Mouse (Mus musculus) frontal cortex, postnatal 36 days (tissue): Measurements from ENCODE around the gene Dok1.

Experiments
- DNase-seq, 2 experiments: peaks; one replicate each; pipeline ENCODE4 v3.0.0; 2022; ENCODE audit warnings: low spot score in 2 of 2

Gene Dok1

DNA sequence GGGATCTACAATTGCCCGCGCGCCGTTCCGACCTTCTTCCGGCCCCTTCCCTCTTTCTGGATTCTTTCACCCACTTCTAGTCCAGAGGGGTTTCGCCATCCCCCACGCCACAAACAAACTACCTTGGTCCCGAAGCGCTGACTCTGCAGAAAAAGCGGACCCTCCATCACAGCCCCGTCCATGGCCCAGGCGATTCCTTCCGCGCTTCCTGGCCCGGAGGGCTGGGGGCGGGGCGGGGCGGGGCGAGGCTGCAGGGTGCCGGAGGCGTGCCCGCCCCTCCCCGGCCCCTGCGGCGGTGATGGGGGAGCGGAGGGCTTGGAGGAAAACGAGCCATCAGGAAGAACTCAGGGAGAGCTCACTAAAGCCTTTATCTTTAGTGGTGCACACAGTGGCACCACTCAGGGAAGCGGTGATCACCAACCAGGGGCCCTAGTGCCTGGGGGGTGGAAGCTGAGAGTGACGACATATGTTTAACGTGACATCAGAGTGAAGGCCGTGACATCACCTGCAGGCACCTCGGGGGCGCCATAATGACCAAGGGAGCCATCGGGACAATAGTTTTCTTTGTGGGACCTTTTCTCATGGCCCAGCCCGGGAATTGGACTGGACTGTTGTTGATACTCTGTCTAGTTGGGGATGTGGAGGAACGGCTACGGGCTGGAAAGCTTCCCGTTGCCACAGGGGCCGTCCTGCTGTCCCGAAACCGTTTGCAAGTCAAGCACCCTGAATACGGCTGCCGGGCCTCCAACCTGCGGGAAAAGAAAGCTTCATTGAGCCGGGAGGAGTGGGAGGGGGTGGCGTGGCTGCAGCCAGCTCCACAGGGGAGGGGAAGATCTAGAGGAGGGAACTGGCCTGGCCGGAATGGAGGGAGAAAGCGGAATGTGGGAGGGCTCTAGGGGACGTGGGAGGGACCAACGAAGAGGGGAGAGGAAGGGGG is at the start of gene Dok1, which contains the start of gene Loxl3:
Dok1 (minus strand) TSS at position 223 of the 937 bp plus-strand sequence.
Loxl3 (plus strand) TSS at position 925 of the 937 bp plus-strand sequence.
- DNase-seq, result no peak

DNA sequence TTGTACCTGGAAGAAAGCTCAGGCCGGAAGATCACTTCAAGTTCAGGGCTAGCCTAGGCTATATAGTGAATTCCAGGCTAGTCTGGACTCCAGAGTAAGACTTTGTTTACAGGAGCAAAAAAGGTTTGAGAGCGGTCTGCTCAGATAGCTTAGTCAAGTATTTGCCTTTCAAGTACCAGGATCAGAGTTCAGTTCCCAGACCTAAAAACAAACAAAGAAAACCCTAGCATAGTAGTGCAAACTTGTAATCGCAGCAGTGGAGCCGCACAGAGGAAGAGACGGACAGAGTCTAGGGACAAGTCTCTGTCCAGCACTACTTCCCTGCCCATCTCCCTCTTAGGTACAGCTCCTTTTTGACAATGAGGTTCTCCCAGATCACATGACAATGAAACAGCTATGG is 46.9 kb upstream of the Dok1 start:
- DNase-seq, result no peak

DNA sequence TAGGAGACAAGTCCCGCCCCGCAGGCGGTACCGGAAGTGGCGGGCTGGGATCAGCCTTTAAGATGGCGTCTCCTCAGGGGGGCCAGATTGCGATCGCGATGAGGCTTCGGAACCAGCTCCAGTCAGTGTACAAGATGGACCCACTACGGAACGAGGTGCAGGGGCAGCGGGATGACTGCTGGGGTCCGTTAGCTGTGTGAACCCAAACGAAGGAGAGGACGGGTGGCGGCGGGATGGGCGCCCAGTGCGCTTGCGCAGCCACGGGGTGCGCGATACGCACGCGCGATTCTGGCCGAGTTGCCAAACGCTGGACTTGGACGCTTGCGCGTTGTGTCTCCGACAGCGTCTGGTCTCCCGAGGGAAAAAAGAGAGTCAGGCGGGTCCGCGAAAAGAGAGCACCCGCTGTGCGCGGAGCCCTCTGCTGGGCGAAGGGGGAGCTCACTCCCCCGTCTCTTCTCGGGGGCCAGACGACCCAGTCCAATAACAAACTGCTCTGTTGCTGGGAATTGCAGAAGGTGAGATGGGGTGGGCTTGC is 45.1 kb upstream of the Dok1 start:
- DNase-seq, result peak; percentile 99 to 100

DNA sequence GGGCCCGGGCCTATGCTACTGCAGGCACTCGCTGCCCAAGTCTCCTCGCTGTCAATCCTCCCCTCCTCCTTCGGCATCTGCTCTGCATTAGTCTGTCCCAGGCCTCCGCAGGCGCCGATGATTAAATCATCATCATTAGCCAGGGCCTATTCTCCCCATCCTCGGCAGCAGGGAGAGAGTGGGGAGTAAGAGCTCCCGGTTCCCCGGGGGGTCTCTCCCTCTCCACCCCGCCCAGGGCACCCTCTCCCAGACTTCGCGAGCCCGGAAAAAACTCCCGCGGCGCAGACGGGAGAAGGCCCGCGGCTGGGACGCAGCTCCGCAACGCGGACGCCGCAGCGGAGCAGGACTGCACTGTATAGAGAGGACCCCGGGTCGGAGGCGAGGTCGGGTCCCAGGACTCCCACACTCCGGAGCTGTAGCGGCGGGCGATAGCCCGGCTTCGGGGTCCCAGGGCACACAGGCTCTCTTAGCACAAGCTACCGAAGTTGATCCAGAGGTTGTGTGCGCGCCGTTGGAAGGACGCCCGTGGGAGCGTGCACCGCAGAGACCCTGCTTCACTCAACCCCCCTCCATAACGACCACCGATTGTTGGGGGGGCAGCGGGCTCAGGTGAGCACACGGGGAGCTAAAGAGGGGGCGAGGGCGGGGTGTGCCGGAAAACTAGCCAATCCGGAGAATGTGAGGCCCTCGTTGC is 44.5 kb upstream of the Dok1 start, which contains the start of gene Pcgf1:
Pcgf1 (plus strand) TSS at position 240 of the 694 bp plus-strand sequence.
- DNase-seq, result peak in 1 of 2 experiments; percentile 43

DNA sequence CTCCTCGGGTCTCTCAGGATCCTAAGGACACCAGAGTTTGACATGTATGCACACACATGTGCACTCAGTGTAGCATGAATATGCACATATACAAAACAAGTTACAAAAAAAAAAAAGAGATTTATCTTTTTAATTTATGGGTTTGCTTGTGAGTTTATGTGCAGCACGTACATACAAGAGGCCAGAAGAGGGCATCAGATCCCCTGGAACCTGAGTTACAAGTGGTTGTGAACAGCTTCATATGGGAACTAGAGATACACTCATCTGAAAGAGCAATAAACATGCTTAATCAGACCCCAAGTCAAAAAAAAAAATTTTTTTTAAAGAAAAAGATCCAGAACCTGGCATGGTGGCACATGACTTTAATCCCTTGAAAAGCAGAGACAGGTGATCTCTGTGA is 41.7 kb upstream of the Dok1 start:
- no peak for DNase-seq

DNA sequence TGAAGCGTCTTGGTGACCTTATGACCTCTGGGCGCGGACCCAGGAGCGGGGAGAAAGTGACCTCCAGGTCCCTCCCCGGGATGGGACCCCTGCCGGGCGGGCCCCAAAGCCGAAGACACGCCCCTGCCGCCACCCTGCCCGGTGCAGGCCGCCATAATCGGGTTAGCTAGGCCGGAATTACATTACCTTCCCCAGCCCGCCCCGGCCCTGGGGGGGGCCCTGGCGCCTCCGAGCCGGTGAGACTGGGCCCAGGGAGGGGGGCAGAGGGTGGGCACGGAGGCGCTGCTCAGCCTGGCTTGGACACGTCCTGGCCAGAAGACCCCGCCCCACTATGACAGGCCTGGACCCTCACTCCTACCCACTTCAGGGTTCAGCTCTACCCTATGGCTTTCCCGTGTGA is 37.9 kb upstream of the Dok1 start:
- DNase-seq, result no peak

DNA sequence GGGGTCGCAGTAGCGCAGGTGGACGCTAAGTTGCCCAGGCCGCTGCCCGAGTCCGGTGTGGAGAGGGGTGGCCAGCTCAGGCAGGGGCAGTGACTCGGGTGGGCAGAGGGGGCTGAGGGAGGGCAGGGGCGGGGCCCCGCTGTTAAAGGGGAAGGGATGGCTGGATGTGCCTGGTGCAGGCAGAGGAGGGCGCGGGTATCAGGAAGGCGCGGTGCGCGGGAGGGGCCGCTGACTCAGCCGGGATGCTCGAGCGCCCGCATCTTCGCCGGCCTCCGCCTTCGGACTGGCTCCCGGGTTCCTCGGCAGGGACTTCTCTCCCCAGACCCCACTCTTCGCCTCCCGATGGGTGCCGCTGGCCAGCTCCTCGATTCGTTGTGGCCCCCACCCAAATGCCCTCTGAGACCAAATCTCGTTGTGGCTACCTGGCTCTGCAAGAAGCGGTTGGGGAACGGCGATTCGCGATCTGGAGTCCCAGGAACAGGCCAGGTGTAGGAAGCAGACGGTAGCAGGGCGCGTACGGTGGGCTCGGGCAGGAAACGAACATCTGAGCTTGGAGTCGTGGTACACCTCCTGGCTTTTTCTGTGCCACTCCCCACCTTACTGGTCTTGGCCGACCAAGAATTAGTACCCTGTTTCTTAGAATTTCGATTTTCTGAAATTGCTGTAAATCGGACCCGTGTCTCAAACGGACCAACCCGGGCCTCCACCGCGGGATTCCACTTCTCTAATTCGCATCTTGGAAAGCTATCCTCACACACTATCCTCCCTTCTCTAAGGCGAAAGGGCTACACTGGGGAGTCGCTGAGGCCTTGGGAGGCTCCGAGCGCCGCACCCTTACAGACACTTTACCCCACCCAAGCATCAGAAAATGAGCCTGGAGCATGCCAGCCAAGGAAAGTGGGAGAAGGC is 37.3 kb upstream of the Dok1 start:
- peak; percentile 38 to 63 for DNase-seq

DNA sequence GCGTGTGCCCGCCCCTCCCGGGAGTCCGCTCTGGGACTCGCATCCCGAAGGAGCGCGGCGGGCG is 36.8 kb upstream of the Dok1 start, which contains the start of gene Tlx2:
Tlx2 (minus strand) TSS at position 47 of the 64 bp plus-strand sequence.
- DNase-seq, result no peak

DNA sequence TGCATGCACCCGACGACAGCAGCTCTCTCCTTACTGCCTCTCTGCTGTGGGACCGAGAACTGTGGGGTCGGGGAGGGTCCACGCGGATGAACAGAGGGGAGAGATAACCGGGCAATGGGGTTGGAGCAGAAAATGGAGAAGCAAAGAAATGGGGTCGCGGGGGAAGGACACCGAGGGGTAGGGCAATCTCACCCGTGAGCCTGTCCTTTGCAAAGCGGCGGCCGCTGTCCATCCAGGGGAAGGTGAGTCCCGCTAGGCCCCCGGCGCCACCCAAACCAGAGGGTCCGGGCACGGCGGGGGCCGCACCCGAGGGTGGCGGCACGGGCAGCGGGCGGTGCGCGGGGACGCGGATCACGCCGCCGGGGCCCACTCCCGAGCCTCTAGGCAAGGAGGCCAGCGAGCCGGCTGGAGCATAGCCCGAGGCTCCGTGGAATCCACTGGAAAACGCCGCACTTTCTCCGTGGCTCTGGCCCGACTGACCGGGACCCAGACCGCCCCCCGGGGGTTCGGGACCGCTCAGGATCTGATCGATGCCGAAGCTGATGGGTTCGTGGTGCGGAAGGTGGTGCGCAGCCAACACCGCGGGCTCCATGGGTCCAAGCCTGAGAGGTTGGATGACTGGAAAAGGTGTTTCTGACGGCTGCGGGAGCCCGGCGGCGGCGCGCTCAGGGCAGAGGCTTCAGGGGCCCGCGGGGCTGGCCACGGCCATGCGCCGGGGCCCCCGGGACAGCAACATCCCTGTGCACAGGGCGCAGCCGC is 36.4 kb upstream of the Dok1 start:
- DNase-seq, result no peak

DNA sequence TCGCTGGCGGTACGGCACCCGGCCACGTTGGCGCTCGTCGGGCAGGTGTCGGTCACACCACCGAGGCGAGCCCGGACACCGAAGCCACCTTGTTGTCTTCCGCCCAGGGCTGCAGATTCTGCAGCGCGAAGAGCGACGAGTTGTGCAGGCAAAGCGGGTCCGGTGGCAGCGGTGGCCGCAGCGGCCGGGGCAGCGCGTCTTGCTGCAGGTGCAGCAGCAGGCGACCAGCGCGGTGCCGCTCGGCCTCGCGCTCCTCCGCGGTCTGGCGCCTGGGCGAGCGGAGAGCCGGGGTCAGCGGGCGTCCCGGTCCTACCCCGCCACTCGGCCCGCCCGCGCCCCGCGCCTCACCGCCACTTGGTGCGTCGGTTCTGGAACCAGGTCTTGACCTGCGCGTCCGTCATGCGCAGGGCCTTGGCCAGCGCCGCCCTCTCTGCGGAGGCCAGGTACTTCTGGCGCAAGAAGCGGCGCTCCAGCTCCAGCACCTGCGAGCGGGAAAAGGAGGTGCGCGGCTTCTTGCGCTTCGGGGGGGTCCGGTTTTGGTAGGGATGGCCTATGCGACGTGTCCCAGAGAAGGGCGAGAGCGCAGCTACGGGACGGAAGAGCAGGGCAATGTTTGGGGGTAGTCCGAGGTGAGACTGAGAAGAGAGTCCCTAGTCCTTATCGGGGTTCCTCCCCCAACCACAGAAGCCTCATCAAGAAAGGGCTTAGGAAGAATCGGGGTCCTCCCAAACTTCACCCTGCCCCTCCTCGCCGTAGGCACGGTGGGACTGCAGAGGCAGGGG is 35.6 kb upstream of the Dok1 start:
- DNase-seq, result no peak

DNA sequence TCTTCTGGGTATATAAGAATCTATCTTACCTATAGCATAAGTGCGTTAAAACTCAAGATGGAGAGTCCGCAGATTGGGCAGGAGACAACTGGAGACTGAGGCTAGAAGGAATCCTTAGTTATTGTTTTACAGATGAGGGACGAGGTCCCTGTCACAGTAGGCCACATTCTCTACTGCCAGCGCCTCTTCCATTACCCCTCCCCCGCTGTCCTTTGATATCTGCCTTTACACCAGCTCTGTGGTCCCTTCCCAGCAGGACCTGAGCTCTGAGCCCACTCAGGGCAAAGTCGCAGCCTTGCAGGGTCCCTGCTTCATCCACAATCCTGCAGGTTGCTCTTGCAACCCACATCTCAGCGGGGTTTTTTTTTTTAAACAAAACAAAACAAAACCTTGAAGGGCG is 35.0 kb upstream of the Dok1 start:
- DNase-seq, result no peak

DNA sequence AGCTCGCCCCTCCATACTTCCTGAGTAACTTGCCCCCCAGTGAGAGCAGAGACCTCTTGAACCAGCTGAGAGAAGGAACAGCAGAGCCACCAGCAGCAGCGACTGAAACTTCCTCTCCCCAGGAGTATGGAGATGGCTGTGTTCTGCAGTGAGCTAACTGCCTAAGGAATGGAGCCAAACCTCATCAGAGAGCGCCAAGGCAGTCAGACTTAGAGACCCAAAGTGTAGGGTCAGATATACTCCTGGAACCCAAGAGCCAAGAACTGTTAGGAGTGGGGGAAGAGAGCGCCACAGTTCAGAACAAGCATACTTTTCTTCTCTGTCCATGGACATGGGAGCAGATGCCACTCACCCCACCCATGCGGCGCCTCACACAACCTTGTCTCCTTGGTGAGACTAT is 33.2 kb upstream of the Dok1 start:
- DNase-seq, result no peak

DNA sequence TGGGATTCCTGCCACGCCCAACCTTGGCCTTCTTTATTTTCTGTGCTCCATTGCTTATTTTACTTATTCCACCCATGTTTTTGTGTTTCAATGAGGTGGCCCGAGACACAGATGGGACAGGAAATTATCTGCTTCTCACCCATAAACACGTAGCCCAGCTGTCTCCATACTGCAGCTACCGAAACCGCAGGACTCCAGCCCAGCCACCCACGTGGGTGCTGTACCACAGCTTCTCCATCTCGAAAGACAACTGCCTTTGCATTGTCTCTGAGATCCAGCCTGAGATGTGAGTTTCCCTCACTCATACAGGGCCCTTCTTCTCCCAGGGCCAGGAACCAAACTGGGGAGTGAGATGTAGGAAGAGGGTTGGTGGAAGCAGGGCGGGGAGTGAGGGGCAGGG is 32.7 kb upstream of the Dok1 start:
- no peak for DNase-seq

DNA sequence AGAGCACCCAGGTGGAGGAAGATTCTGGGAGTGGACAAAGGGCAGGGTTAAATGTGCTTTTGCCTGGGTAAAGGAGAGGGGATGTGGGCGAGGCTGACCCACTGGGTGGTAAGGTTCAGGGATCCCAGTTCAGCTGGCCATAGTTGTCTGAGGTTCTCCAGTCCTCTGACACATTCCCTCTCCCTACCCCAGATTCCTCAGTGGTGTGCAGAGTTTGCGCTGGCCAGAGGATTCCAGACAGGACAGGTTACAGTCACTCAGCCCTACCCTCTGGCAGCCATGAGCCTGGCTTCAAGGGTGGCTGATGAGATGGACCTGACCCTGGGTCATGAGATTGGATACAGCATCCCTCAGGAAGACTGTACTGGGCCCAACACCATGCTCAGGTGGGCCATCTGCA is 25.5 kb upstream of the Dok1 start:
- DNase-seq, result no peak

DNA sequence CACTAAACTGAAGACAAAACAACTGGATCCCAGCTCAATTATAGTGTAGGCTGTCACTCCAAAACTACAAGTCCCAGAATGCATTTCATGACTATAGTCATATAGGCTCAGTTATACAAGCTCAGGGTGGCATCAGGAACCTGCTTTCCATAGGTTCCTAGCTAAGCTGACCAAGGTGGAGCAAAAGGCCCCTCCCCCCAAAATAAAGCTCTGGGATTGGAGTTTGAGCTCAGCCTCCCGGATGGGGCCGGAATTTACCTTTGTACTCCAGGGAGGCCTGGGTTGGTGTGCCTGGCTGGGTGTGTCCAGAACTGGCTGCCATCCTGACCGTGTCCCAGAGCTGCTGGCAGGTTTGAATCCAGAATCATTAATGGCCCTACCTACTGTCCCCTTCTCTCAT is 24.5 kb upstream of the Dok1 start, which contains the start of gene Dqx1:
Dqx1 (plus strand) TSS at position 55 of the 400 bp plus-strand sequence.
- DNase-seq, result no peak

DNA sequence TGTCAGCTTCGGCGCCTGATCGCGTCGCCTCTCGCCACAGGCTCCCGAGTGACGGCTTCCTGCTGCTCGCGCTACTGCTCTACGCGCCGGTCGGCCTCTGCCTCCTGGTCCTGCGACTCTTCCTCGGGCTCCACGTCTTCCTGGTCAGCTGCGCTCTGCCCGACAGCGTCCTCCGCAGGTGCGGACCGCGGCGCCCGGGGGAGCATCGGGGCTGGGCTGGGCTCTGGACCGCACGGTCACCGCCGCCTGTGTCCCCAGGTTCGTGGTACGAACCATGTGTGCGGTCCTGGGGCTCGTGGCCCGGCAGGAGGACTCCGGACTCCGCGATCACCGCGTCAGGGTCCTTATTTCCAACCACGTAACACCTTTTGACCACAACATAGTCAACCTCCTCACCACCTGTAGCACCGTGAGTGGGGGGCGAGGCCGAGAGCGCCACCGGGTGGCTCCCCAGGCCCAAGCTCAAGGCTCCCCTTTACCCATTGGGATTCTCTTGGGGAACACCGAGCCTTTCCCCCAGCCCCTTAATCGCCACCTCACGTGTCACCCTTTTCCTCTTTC is 21.7 kb upstream of the Dok1 start, which contains the start of gene Htra2:
Htra2 (minus strand) TSS at position 403 of the 561 bp plus-strand sequence.
- peak in 1 of 2 experiments; percentile 26 for DNase-seq

DNA sequence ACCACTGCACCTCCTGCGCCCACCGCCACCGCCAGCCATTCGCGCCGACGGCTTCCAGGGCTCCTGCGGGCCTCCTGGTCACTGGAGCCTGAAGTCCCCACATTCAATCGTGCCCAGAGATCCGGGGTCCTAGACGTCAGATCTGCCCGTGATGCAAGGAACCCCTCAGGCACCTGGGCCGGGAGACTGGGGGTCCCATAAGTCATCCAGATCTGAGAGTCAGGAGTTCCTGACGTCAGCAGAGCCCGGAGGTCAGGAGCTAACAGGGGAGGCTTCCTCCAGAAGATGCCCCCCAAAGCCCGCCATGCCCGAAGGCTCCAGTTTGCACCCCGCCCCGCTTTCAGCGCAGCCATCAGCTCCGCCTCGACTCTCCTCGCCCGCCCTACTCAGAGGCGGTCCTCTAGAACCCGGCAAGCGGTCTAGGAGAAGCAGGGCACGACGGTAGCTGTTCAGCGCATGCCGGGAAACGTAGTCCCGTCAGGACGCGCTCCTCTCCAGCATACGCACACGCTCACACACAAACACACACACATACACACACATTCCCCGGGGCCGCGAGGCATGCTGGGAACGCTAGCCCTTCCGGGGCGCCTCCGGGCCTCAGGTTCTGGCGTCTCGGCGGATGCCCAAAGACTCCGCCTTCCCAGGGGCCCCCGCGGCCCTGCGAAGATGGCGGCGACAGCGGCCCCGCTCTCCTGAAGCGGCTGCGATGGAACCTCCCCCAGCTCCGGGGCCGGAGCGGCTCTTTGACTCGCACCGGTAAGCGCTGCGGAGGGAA is 21.0 kb upstream of the Dok1 start, which contains the start of gene Aup1:
Aup1 (plus strand) TSS at position 448 of the 778 bp plus-strand sequence.
- peak; percentile 97 to 98 for DNase-seq

DNA sequence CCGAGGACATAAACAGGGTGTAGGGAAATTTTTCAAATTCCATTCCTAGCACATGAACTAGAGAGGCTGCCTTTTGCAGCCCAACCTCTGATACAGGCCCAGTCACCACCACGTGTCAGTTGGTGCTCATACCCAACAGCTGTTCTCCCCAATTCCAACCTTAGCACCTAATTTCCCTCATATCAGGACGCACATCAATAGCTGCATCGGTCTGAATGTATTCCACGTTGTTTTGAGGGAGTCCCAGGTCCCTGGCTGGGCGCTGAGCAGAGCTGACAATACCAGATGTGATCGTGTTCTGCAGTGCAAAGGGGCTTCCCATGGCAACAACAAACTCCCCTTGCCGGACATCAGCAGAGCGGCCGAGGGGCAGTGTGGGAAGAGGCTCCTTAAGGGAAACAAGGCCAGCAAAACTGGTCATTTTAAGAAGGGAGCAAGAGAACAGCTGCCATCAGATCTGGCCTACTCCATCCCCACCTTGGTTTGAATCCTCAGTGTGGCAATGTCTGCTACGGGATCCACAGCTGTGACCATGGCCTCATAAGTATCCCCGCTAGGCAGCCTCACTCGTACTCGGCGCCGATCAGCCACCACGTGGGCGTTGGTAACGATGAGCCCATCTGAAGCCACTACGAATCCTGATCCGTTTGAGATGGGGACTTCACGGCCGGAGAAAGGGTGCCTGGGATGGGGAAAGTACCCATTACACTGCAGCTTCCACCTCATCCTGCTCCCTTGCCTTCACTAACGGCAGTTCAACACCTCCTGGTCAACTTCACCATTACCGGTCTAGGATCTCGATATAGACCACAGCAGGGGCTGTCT is 20.1 kb upstream of the Dok1 start:
- DNase-seq, result peak; percentile 35 to 48
